Mouse (Mus musculus): Measurements from ENCODE around the gene Sh3rf3.

Gene Sh3rf3

DNA sequence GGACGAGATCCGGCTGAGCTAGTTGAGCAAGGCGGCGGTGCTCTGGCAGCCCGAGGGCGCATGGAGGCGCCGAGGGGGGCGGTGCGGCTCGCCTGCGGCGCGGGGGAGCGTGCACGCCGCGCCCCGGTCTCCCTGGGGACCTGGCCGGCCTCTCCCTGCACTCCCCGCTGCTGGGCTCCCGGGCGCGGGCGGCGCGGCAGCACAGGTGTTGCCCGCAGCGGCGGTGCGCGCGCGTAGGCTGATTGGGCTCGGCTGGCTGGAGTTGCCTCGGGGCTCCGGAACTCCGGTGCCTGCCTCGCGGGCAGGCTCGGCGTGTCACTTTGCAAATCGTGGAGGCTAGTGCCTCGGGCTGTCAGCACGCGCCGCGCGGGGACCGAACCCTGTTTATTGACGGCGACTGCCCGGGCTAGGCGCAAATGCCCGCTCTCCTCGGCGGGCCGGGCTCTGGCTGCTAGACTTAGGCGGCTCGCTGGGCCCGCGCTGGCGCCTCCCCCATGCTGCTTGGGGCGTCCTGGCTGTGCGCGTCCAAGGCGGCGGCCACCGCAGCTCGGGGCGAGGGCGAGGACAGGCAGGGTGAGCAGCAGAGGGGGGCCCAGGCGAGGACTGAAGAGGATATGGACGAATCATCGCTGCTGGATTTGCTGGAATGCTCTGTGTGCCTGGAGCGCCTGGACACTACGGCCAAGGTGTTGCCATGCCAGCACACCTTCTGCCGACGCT lies at the start of gene Sh3rf3:
Gene Sh3rf3, plus strand, starts transcription at position 279 of the 720 bp plus-strand sequence.
- peak; percentile 63 for DNase-seq (ENCODE audit: low read depth, low spot score)

DNA sequence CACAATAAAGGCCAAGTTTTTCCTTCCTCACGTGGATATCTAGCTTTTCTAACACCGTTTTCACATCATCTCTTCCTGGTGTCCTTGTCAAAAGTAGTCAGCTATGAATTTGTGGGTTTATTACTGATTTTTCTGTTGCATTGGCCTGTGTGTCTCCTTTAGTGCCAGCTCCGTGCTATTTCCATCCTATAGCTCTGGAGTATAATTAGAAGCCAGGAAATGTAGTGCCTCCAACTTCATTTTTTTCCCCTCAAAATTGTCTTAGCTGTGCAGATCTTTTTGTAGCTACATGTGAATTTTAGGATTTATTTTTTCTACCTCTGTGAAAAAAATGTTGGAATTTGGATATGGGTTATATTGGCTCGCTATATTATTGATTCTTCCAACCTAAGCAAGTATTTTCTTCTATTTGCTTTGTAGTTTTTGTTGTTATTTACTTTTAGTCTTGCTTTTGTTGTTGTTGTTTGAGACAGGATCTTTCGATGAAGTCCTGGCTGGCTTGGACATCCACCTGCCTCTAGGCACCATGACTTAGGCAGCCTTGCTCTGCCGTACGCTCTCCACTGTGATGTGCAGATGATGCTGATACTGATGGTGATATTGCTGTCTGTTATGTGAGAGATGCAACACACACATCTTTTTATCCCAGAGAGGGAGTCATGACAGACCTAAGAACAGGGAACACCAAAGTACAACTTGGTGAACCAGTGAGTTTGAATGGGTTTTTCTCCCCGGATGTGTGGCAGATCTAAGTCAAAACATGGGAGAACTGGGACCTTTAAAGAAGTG lies 24.5 kb upstream of the Sh3rf3 start:
- no peak for DNase-seq (ENCODE audit: low read depth, low spot score)

DNA sequence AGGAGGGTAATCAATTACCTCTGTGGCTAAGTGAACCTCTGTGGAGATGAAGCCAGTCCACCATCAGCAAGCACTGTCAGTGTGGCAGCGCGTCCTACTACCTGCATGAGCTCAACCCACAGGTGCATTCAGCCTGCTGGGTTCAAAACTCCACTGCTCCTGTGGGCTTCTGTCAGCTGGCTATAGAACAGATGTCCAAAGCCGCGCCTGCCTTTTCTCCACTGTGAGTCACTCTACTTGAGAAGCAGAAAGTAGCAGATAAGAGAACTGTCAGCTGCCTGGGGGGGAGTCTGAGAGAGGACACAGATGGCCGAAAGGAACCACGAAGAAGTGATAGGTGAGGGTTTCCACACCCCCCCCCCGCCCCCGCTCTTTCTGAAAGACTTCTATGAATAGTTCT lies 15.6 kb upstream of the Sh3rf3 start:
- DNase-seq (ENCODE audit: low read depth, low spot score), result no peak

DNA sequence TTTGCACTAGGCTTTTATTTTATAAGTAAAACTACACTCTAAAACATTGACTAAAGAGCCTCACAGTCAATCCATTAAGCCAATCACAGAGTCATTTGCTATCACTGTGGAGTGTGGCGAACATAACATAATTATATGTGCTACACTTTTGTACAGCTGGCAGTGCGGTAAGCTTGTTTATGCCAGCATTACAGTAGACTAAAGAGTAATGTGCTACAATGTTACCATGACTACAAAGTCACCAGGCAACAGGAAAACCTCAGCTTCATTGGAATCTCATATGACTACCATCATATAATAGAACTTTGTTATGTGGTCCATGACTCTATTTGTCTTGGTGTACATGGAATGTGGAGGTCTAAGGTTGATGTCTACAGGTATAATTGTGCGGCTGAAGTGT lies 15.0 kb upstream of the Sh3rf3 start:
- DNase-seq (ENCODE audit: low read depth, low spot score), result no peak

DNA sequence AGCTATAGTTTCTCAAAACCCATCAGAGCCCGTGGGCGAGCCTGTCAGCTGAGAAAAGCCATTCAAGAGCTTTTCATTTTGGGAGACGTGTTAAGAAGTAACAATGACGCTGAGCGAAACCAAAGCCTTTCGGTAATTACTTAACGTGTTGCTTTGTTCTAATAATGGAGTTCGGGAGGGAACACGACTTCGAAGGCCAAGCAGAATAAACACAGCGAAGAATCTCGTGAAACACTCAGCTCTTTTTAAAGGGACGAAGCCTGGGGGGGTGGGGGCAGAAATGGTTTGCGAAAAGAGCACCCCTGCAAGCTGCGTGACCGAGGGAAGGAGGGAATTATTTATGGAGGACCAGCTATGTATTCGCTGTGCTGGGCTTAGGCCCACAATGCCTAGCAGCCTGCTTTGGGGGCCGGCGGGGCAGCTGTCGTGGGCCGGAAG lies 12.1 kb upstream of the Sh3rf3 start:
- peak; percentile 19 for DNase-seq (ENCODE audit: low read depth, low spot score)

DNA sequence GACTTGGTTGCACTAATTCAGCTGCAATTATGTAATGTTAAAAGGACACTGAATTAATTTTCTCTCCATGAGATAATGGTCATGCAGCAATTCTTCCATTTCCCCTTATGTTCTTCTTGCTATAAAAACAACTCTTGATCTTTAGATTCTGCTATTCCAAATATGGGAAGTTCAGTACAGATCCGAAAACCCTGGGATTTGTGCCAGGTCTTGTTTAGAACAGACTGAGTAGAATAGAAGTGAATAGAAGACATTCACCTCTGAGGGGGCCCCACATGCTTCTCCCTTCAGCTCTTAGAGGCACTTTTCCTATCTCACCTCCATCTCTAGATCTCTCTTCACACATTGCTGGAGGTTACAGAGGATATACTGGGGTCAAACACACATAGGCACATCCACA lies 10.8 kb upstream of the Sh3rf3 start:
- DNase-seq (ENCODE audit: low read depth, low spot score), result no peak

DNA sequence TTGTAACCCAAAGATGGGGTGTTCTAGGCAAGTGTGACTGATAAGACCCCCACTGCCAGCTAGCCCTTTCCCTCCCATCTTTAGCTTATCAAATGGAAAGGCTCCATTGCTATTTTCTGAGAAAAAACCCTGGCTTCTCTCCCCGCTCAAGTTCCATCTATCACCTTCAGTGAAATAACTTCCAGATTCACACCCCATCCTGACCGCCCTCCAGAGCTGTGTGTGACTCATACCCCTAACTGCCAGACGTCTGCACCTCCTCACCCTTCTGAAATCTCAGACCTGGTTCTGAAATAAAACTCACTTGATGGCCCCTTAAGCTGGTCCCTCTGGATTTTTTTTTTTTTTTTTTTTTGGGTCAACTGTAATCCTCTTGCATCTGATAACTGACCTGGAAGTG lies 5.2 kb upstream of the Sh3rf3 start:
- no peak for DNase-seq (ENCODE audit: low read depth, low spot score)

DNA sequence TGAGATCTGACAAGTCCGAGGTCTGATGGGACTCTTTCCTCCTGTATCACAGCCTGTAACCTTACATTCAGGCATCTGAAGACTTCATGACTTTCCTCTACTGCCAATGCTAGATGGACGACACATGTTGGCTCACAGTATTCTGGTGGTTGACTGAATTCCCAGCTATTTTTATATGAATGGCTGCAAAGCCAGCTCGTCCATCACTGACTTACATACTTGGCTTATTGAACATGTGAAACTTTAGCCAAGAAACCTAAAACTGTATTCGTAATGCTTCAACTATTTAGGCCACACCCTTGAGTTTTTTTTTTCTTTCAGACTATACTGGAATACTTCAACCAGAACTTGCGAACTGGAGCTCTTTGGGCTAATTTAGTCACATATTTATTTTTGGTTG lies 3.0 kb upstream of the Sh3rf3 start:
- no peak for DNase-seq (ENCODE audit: low read depth, low spot score)

DNA sequence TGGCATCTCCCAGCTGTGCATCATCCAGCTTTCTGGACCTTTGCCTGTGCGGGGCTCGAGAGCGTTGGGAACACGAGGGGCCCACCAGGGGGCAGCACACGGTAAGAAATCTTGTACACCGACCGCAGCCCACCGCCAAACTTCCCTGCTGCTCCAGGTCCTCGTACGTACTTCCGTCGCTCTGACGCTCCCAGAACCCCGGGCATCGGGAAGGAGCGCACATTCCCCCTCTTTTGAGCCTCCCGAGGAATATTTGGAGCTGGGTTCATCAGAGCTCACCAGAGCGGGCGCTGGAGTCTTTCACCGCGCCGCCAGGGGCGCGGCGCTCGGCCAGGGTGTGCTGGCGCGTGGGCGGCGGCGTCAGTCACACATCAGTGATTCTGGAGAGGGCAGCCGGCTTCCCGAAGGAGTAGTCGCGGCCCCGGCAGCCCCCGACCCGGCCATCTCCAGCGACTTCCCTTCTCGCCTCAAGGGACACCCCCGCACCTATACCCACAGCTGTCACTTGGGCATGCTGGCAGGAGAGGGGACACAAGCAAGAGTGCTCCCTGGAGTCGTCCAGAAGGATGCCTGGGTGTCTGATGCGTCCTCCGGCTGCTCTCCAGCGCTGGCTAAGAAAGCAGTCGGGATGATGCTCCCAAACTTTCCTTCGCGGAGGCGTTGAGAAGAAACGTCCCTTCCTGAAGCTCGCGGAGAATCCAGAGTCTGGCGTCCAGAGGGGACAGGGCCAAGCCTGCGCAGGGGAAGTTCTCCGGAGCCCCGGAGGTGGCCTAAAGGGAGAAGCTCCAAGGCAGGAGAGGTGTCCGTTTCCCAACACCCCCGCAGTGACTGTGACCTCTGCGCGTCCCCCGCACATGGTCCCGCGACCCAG lies 714 bp upstream of the Sh3rf3 start:
- DNase-seq (ENCODE audit: low read depth, low spot score), result peak; percentile 90

DNA sequence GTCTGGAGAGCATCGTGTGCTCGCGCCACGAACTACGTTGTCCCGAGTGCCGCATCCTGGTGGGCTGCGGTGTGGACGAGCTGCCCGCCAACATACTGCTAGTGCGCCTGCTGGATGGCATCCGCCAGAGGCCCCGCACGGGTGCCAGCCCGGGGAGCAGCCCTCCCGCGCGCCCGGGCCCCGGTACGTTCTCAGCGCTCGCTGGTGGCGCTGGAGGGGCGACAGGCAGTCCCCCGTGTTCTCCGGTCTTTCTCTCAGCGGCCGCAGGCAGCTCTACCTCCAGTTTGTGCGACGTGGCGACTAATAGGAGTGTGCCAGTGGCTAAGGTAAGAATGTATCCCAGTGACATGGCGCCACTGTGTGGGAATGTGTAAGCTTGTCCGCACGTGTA lies 637 bp downstream of the Sh3rf3 start:
- peak; percentile 40 for DNase-seq (ENCODE audit: low read depth, low spot score)

DNA sequence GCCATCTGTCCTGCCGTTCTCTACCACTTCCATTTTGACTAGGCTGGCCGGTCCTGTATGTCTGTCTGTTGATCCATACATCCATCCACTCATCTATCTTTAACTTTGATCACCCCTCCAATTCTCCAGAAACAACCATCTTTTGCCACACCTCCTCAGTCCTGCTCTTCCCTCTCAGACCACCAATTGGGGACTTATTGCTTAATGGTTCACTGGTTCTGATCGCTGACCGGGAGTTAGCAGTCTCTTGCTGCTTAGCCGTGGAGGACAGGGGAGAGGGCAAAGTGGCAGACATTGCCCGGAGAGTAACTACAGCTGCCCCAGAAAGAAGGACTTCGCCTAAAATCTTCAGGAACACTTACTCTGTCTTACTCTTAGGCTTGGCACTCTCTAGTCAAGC lies 1.3 kb downstream of the Sh3rf3 start:
- DNase-seq (ENCODE audit: low read depth, low spot score), result no peak

DNA sequence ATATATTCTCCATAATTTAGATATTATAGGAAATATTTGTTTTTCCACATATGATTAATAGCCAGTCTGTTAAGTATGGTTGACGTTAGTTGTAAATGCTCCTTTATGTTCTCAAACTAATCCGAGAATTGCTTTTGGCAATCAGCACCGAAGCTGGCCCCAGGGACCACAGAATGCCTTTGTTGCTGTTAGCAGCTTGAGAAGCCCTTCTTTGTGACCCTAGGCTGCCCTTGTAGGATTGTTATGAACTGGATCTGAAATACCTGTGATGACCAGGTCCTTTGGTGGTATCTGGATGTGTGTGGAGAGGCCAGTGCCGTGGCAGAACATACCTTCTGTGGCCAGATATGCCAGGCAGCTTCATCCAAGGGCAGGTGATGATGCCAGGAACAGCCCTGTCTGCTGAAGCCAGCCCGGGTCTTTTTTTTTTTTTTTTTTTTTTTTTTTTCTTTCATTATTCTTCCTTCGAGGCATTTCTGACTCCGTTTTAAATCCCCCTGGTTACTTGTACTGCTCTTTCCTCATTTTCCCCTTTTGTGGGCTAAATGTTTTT lies 10.9 kb downstream of the Sh3rf3 start:
- no peak for DNase-seq (ENCODE audit: low read depth, low spot score)

DNA sequence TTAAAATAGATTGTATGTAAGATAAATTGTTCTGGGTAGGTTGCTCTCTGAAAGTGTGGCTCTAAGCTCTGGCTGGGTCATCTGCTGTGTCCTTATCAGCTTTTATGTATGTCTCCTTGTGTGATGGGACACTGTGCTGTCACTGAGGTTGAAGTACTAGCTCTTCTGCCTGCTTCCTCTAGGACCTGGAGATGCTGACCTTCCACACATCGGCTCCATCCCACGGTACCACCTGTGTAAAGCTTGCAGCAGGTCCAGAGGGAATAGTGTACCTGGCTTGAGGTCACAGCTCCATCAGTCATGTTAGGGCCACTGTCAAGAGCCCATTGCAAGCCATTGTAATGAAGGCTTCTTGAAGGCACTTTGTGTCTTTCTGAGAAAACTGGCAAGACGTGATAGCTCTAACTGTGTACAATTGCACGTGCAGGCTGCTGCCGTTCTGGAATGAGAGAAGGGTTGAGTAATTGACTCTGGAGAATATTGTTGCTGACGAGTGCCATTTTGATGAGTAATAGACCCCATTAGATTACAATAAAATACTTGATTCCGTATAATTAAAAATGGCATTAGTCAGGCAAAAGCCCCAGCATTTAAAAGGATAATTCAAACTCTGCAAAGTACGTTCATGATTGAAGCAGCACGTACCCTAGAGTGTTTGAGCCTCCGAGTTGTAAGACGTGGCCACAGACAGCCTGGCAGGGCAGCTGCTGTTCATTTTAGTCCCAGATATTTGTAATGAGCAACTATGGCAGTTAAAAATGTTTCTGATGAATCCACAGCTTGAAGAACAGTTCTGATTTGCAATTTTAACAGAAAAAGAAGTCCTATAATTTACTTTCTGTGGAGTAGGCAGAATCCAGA lies 16.3 kb downstream of the Sh3rf3 start:
- DNase-seq (ENCODE audit: low read depth, low spot score), result no peak

DNA sequence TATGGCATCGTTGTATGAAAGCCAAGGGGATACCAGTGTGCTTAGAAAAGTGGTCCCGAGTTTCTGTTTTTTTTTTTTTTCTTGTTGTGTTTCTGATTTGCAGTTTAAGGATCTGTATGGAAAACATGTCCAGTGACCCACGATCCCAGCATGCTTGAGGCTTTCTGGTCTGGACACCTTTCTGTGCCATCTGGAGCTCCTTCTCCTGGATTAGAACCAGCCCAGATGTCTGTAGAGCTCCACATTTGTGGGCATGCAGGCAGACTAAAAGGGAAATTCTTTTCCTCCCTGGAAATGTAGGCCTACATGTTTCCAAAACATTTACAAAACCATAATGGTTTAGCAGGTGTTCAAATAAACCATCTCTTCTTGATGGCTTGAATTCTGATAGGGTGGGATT lies 20.0 kb downstream of the Sh3rf3 start:
- no peak for DNase-seq (ENCODE audit: low read depth, low spot score)

DNA sequence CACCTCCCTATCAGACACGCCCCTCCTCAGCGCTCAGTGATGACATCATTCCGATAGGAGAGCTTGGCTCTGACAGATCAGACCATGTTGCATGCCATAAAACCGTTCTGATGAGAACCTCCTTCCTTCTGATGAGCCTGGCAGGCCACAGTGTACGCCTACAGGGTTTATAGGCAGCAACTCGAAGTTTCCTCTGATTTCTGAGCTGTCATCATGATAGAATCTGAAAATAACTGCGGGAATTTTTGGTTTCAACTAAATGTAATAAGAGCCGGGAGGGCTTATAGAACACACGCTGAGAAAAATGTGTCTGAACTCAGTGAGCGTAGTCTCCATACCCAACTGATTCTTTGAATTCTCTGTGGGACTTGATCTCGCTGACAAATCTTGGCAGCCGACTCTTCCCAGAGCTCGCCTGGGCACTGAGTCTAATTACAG lies 20.6 kb downstream of the Sh3rf3 start:
- no peak for DNase-seq (ENCODE audit: low read depth, low spot score)

DNA sequence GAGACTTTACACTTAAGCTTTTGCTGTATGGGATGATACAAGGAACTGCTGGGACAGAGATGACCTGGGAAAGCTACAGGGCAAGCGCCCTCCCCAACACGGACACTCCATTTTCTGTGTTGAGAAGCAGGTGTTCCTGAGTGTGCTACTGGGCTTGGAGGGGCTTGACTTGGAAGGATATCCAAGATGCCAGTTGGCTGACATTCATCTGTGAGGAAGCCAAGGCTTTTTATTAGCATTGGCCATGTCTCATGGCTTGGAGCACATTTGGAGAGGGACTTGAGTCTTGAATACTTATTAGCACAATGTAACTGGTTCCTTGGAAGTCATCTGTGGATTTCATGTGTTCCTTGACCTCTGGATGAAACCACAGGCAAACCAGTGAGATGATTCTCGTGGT lies 23.2 kb downstream of the Sh3rf3 start:
- no peak for DNase-seq (ENCODE audit: low read depth, low spot score)

DNA sequence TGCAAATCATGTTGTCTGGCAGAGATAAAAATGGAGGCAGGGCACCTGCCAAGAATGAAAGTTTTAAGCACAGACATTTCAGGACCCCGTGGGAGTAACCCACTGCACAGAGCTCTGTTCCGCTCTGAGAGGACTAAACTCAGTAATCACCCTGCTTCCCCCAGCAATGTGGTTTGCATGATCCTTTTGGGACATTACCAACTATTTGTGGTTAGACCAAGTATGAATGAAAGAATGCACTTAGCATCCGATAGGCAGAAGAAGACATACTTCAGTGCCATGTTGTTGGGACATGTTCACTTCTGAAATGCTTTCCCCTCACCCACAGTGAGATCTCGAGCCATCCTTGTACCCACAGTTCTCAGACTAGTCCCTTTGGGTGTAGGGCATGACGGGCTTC lies 24.3 kb downstream of the Sh3rf3 start:
- DNase-seq (ENCODE audit: low read depth, low spot score), result no peak

DNA sequence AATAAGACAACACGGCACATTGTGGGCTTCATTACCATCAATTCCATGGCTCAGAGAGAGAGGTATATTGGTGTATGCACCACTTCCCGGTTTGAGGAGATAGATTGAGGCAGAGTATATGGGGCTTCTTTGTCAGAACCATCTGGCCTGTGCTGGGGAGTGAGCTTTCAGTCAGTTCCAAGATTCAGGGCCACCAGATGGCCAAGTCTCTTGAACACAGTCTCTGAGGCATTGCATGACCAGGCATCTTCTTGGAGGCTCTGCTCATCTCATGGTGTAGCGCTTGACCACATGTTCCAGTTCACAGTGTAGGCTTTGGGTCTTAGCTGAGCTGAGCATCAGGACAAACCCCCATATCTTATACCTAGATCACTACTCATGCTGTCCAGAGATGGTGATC lies 28.8 kb downstream of the Sh3rf3 start:
- no peak for DNase-seq (ENCODE audit: low read depth, low spot score)

DNA sequence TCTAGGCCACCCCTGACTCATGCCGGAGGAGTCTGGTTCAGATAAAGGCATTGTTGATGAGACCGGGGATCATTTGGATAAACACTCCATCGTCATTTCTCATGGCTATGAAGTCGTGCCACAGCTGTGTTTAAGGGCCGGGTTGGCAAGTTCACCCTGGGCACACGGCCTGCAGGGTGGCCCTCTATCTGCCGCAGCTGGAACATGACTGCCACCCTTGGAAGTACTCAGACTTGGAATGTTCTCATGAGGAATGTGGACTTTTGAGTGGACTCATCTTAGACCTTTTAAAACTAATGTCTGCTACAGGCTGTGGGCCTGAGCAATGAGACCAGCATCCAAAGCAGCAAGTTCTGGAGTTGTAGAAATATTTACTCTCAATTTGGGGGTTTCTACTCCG lies 29.9 kb downstream of the Sh3rf3 start:
- DNase-seq (ENCODE audit: low read depth, low spot score), result no peak

DNA sequence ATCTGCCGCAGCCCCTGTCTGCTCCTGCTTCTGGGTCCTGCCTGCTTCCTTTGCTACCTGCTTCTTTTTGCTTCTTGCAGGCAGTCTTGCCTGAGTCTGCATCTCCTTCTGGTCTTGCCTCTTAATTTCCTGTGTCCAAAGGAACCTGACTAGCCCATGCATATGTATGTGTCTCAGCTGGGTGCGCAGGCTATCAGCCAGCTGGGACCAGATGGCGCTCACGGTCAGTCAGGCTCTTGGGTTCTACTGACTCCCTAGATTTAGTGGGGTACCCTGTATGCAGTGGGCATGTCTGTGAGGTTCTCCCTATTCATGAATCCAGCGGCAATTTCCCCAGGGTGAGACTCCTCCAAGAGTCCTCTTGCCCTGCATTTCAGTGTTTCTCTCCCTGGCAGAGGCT lies 35.0 kb downstream of the Sh3rf3 start:
- no peak for DNase-seq (ENCODE audit: low read depth, low spot score)

DNA sequence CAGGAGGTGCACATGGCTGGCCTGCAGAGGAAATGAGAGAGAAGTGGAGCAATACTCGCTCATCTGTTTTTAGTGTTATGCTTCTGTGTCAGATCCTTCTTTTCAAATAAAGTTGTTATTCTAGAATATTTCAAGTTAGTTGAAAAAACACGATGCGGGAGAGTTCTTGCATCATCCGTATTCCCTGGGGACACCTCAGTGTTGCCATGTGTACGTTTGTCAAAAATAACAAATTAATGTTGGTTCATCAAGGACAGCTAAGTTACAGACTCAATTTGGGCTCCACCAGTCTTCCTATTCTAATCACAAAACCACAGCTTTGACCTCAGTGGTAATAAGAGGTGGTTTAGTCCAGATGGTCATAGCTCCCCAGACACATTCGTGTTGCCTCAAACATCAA lies 35.4 kb downstream of the Sh3rf3 start:
- no peak for DNase-seq (ENCODE audit: low read depth, low spot score)

Measured in R1 (cell line).